Mouse (Mus musculus): ENCODE measurements around the gene Gapdhs. TPM values are rescaled to one million over a fixed set of nuclear protein-coding genes. Genes with fewer than 3 reads are reported as not detected.

Gene Gapdhs
- polyA plus RNA-seq, 1 experiment from 2014 or later, result 1.1 TPM

DNA sequence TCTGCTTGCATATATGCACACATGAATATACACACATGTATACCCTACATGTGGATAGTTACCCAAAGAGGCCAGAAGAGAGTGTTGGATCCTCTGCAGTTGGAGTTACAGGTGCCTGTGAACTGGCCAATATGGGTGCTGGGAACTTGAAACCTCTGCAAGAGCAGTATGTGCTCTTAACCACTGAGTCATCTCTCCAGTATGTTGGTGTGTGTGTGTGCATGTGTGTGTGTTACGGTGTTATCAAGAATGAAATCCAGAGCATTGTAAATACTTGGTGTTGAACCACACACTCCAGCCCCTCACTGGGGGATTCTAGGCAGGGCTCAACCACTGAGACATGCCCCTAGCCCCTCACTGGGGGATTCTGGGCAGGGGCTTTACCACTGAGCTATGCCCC, 36.0 kb downstream of the Gapdhs start:
- Histone ChIP-seq H3K4me3 (ENCODE audit: low read depth, low read length) (no peak overlapping the region), H3K4me2 (ENCODE audit: low read length) (no peak overlapping the region), H3K4me1 (ENCODE audit: control insufficient read depth, insufficient read depth, low read length) (no peaks in the 10 kb centered on the region), H3K9ac (ENCODE audit: low read depth, low read length) (no peak overlapping the region), H3K9me3 (replicated peaks; ENCODE audit: control insufficient read depth, low read length, poor library complexity, severe bottlenecking) (no peaks in the 10 kb centered on the region), H3K27me3 (ENCODE audit: control insufficient read depth, insufficient read depth, low read depth, low read length) (no peaks in the 10 kb centered on the region), H3K27ac (ENCODE audit: low read length) (no peak overlapping the region), H3K36me3 (ENCODE audit: control insufficient read depth, insufficient read depth, low read length) (no peaks in the 10 kb centered on the region)
- whole genome bisulfite sequencing, result 100% methylated on average over 1 of the region's 1 CpGs
- no peak for ATAC-seq

GRCm38 (mm10) chr7:30706214-30706882, 37.1 kb downstream of the Gapdhs start:
- Histone ChIP-seq H3K4me2 (ENCODE audit: low read length) (no peak overlapping the region), H3K4me3 (ENCODE audit: low read depth, low read length) (no peak overlapping the region), H3K27ac (ENCODE audit: low read length) (no peak overlapping the region), H3K27me3 (ENCODE audit: control insufficient read depth, insufficient read depth, low read depth, low read length) (no peaks in the 10 kb centered on the region), H3K36me3 (ENCODE audit: control insufficient read depth, insufficient read depth, low read length) (no peaks in the 10 kb centered on the region), H3K9me3 (replicated peaks; ENCODE audit: control insufficient read depth, low read length, poor library complexity, severe bottlenecking) (no peaks in the 10 kb centered on the region), H3K4me1 (ENCODE audit: control insufficient read depth, insufficient read depth, low read length) (no peaks in the 10 kb centered on the region), H3K9ac (ENCODE audit: low read depth, low read length) (no peak overlapping the region)
- WGBS, result 75% methylated on average over 8 of the region's 8 CpGs
- ATAC-seq, result no peak

DNA sequence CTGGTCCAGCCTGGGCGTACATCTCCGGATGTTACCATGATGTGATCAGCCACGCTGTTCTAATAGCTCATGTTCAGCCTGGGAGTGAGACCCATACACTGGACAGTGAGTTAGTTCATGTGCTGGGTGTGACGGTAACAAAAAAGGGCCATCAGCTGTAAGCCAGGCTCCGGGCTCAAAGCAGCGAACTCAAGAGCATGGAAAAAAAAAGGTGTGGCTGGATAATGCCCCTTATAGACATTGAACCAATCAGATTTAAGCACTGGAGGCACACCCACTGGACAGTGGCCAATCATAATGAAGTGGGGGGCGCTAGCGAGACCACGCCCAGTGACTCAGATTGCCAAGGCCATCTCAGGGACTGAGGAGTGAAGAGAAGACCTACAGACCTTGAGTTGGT, 44.9 kb downstream of the Gapdhs start, which contains the start of gene 2200002J24Rik:
2200002J24Rik (plus strand) TSS at position 338 of the 400 bp plus-strand sequence.
- Histone ChIP-seq H3K27me3 (ENCODE audit: control insufficient read depth, insufficient read depth, low read depth, low read length) (no peaks in the 10 kb centered on the region), H3K27ac (ENCODE audit: low read length) (no peak within 1 kb of the TSS), H3K9ac (ENCODE audit: low read depth, low read length) (no peak within 1 kb of the TSS), H3K4me3 (ENCODE audit: low read depth, low read length) (no peak within 1 kb of the TSS), H3K4me2 (ENCODE audit: low read length) (no peak within 1 kb of the TSS), H3K36me3 (ENCODE audit: control insufficient read depth, insufficient read depth, low read length) (no peaks in the 10 kb centered on the region), H3K4me1 (ENCODE audit: control insufficient read depth, insufficient read depth, low read length) (no peaks in the 10 kb centered on the region), H3K9me3 (replicated peaks; ENCODE audit: control insufficient read depth, low read length, poor library complexity, severe bottlenecking) (no peaks in the 10 kb centered on the region)
- WGBS, result 36% methylated on average over 9 of the region's 9 CpGs
- no peak for ATAC-seq

DNA sequence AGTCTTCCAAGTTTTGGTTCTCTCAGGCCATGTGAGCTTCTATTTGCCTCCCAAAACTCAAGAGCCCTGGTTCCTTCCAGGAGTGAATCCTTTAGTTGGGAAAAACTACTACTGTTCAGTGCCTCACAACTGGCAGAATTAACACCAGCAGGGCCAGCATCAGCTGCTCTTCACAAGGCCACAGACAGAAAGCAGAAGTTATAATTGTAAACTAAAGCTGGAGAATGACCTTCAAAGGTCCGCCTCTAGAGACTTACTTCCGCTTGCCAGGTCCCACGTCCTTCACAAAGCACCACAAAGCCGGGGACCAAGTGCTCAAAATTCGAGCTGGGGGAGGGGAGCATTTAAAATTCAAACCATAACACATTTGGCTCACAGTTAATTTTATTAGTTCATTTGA, 45.4 kb downstream of the Gapdhs start:
- 68% methylated on average over 5 of the region's 5 CpGs for WGBS
- Histone ChIP-seq H3K9ac (ENCODE audit: low read depth, low read length) (no peak overlapping the region), H3K9me3 (replicated peaks; ENCODE audit: control insufficient read depth, low read length, poor library complexity, severe bottlenecking) (no peaks in the 10 kb centered on the region), H3K36me3 (ENCODE audit: control insufficient read depth, insufficient read depth, low read length) (no peaks in the 10 kb centered on the region), H3K4me3 (ENCODE audit: low read depth, low read length) (no peak overlapping the region), H3K4me2 (ENCODE audit: low read length) (no peak overlapping the region), H3K4me1 (ENCODE audit: control insufficient read depth, insufficient read depth, low read length) (no peaks in the 10 kb centered on the region), H3K27ac (ENCODE audit: low read length) (no peak overlapping the region), H3K27me3 (ENCODE audit: control insufficient read depth, insufficient read depth, low read depth, low read length) (no peaks in the 10 kb centered on the region)
- ATAC-seq, result no peak

- no peaks in the 10 kb centered on the region for H3K4me1 ChIP-seq (ENCODE audit: control insufficient read depth, insufficient read depth, low read length)
- peaks cover 22% of the 10 kb centered on the region for H3K27me3 ChIP-seq (ENCODE audit: control insufficient read depth, insufficient read depth, low read depth, low read length)
- no peak overlapping the region for H3K27ac ChIP-seq (ENCODE audit: low read length)
- no peaks in the 10 kb centered on the region for H3K9me3 ChIP-seq (replicated peaks; ENCODE audit: control insufficient read depth, low read length, poor library complexity, severe bottlenecking)
- H3K36me3 ChIP-seq (ENCODE audit: control insufficient read depth, insufficient read depth, low read length), result no peaks in the 10 kb centered on the region
- no peak overlapping the region for H3K4me3 ChIP-seq (ENCODE audit: low read depth, low read length)
- ATAC-seq, result no peak
- H3K4me2 ChIP-seq (ENCODE audit: low read length), result no peak overlapping the region
- WGBS, result 67% methylated on average over 6 of the region's 6 CpGs
- no peak overlapping the region for H3K9ac ChIP-seq (ENCODE audit: low read depth, low read length)
Observed at GRCm38 (mm10) chr7:30688325-30688724, 55.2 kb downstream of the Gapdhs start.

GRCm38 (mm10) chr7:30683425-30683824, 60.1 kb downstream of the Gapdhs start:
- Histone ChIP-seq H3K4me2 (ENCODE audit: low read length) (no peak overlapping the region), H3K27ac (ENCODE audit: low read length) (no peak overlapping the region), H3K9me3 (replicated peaks; ENCODE audit: control insufficient read depth, low read length, poor library complexity, severe bottlenecking) (no peaks in the 10 kb centered on the region), H3K9ac (ENCODE audit: low read depth, low read length) (no peak overlapping the region), H3K4me3 (ENCODE audit: low read depth, low read length) (no peak overlapping the region), H3K36me3 (ENCODE audit: control insufficient read depth, insufficient read depth, low read length) (no peaks in the 10 kb centered on the region), H3K27me3 (ENCODE audit: control insufficient read depth, insufficient read depth, low read depth, low read length) (peaks cover 22% of the 10 kb centered on the region), H3K4me1 (ENCODE audit: control insufficient read depth, insufficient read depth, low read length) (no peaks in the 10 kb centered on the region)
- 84% methylated on average over 2 of the region's 2 CpGs for WGBS
- ATAC-seq, result no peak

GRCm38 (mm10) chr7:30681897-30682296, 61.6 kb downstream of the Gapdhs start:
- 67% methylated on average over 5 of the region's 5 CpGs for WGBS
- H3K4me2 ChIP-seq (ENCODE audit: low read length), result no peak overlapping the region
- ATAC-seq, result no peak

More at GRCm38 (mm10) chr7:30681897-30682296, 61.6 kb downstream of the Gapdhs start:
- no peaks in the 10 kb centered on the region for H3K36me3 ChIP-seq (ENCODE audit: control insufficient read depth, insufficient read depth, low read length)
- 0 out of 2 replicates have a peak, but pooled peaks cover 8% of the 10 kb centered on the region for H3K27me3 ChIP-seq (ENCODE audit: control insufficient read depth, insufficient read depth, low read depth, low read length)
- H3K9me3 ChIP-seq (replicated peaks; ENCODE audit: control insufficient read depth, low read length, poor library complexity, severe bottlenecking), result no peaks in the 10 kb centered on the region
- H3K9ac ChIP-seq (ENCODE audit: low read depth, low read length), result no peak overlapping the region
- H3K4me1 ChIP-seq (ENCODE audit: control insufficient read depth, insufficient read depth, low read length), result no peaks in the 10 kb centered on the region
- no peak overlapping the region for H3K4me3 ChIP-seq (ENCODE audit: low read depth, low read length)
- H3K27ac ChIP-seq (ENCODE audit: low read length), result no peak overlapping the region

Other genes with a start within 250 kb of the Gapdhs start
- 140 and 149 TPM in 2 replicates for gene Arhgap33, start 208.6 kb downstream of the Gapdhs start, polyA plus RNA-seq (2015; fragmentation: Nextera tagmentation; extraction: Ambion mirVana)
- 7.5 and 11.2 TPM in 2 replicates for gene Hspb6, start 191.5 kb downstream of the Gapdhs start, polyA plus RNA-seq (2015; fragmentation: Nextera tagmentation; extraction: Ambion mirVana)
- gene Proser3, start 191.4 kb downstream of the Gapdhs start, polyA plus RNA-seq (2015; fragmentation: Nextera tagmentation; extraction: Ambion mirVana), result 8.2 and 8.5 TPM in 2 replicates
- gene Lin37, start 183.8 kb downstream of the Gapdhs start, polyA plus RNA-seq (2015; fragmentation: Nextera tagmentation; extraction: Ambion mirVana), result 52.1 and 63.8 TPM in 2 replicates
- gene U2af1l4, start 180.4 kb downstream of the Gapdhs start, polyA plus RNA-seq (2015; fragmentation: Nextera tagmentation; extraction: Ambion mirVana), result 82.0 and 88.4 TPM in 2 replicates
- 18.6 and 19.2 TPM in 2 replicates for gene Gm49396, start 180.3 kb downstream of the Gapdhs start, polyA plus RNA-seq (2015; fragmentation: Nextera tagmentation; extraction: Ambion mirVana)
- 116 and 124 TPM in 2 replicates for gene Psenen, start 180.1 kb downstream of the Gapdhs start, polyA plus RNA-seq (2015; fragmentation: Nextera tagmentation; extraction: Ambion mirVana)
- 4.5 and 4.8 TPM in 2 replicates for gene Igflr1, start 178.3 kb downstream of the Gapdhs start, polyA plus RNA-seq (2015; fragmentation: Nextera tagmentation; extraction: Ambion mirVana)
- 9.1 and 11.0 TPM in 2 replicates for gene Kmt2b, start 155.0 kb downstream of the Gapdhs start, polyA plus RNA-seq (2015; fragmentation: Nextera tagmentation; extraction: Ambion mirVana)
- 0.20 and 0.22 TPM in 2 replicates for gene Zbtb32, start 144.8 kb downstream of the Gapdhs start, polyA plus RNA-seq (2015; fragmentation: Nextera tagmentation; extraction: Ambion mirVana)
- gene Upk1a, start 130.8 kb downstream of the Gapdhs start, polyA plus RNA-seq (2015; fragmentation: Nextera tagmentation; extraction: Ambion mirVana), result 0.29 and 0.46 TPM in 2 replicates
- gene Cox6b1, start 117.5 kb downstream of the Gapdhs start, polyA plus RNA-seq (2015; fragmentation: Nextera tagmentation; extraction: Ambion mirVana), result 1,035 and 1,037 TPM in 2 replicates
- gene Etv2, start 107.8 kb downstream of the Gapdhs start, polyA plus RNA-seq (2015; fragmentation: Nextera tagmentation; extraction: Ambion mirVana), result not detected in 2 replicates
- gene Rbm42, start 93.4 kb downstream of the Gapdhs start, polyA plus RNA-seq (2015; fragmentation: Nextera tagmentation; extraction: Ambion mirVana), result 127 and 132 TPM in 2 replicates
- gene Haus5, start 78.7 kb downstream of the Gapdhs start, polyA plus RNA-seq (2015; fragmentation: Nextera tagmentation; extraction: Ambion mirVana), result 24.4 and 26.9 TPM in 2 replicates
- gene Pmis2, start 72.1 kb downstream of the Gapdhs start, polyA plus RNA-seq (2015; fragmentation: Nextera tagmentation; extraction: Ambion mirVana), result not detected in 2 replicates
- gene 2200002J24Rik, start 44.8 kb downstream of the Gapdhs start, polyA plus RNA-seq (2015; fragmentation: Nextera tagmentation; extraction: Ambion mirVana), result not detected in 2 replicates
- gene Atp4a, start 31.5 kb downstream of the Gapdhs start, polyA plus RNA-seq (2015; fragmentation: Nextera tagmentation; extraction: Ambion mirVana), result 1.2 and 2.2 TPM in 2 replicates
- gene Tmem147, start 14.1 kb downstream of the Gapdhs start, polyA plus RNA-seq (2015; fragmentation: Nextera tagmentation; extraction: Ambion mirVana), result 233 and 254 TPM in 2 replicates
- gene Sbsn, start 7.8 kb upstream of the Gapdhs start, polyA plus RNA-seq (2015; fragmentation: Nextera tagmentation; extraction: Ambion mirVana), result 1.6 and 2.0 TPM in 2 replicates
- gene Dmkn, start 20.1 kb upstream of the Gapdhs start, polyA plus RNA-seq (2015; fragmentation: Nextera tagmentation; extraction: Ambion mirVana), result 2.8 and 3.6 TPM in 2 replicates
- gene Krtdap, start 44.2 kb upstream of the Gapdhs start, polyA plus RNA-seq (2015; fragmentation: Nextera tagmentation; extraction: Ambion mirVana), result not detected in 2 replicates
- gene Ffar2, start 80.1 kb upstream of the Gapdhs start, polyA plus RNA-seq (2015; fragmentation: Nextera tagmentation; extraction: Ambion mirVana), result 0.13 TPM in 1 of 2 replicates, not detected in the other
- gene Ffar3, start 112.5 kb upstream of the Gapdhs start, polyA plus RNA-seq (2015; fragmentation: Nextera tagmentation; extraction: Ambion mirVana), result not detected in 2 replicates
- gene Ffar1, start 117.9 kb upstream of the Gapdhs start, polyA plus RNA-seq (2015; fragmentation: Nextera tagmentation; extraction: Ambion mirVana), result not detected in 2 replicates
- 0.06 TPM in 1 of 2 replicates, not detected in the other for gene Cd22, start 136.7 kb upstream of the Gapdhs start, polyA plus RNA-seq (2015; fragmentation: Nextera tagmentation; extraction: Ambion mirVana)
- 4.5 and 4.7 TPM in 2 replicates for gene Mag, start 171.2 kb upstream of the Gapdhs start, polyA plus RNA-seq (2015; fragmentation: Nextera tagmentation; extraction: Ambion mirVana)
- not detected in 2 replicates for gene Hamp2, start 181.0 kb upstream of the Gapdhs start, polyA plus RNA-seq (2015; fragmentation: Nextera tagmentation; extraction: Ambion mirVana)
- gene Hamp, start 200.4 kb upstream of the Gapdhs start, polyA plus RNA-seq (2015; fragmentation: Nextera tagmentation; extraction: Ambion mirVana), result not detected in 2 replicates
- 28.6 and 29.6 TPM in 2 replicates for gene Usf2, start 213.1 kb upstream of the Gapdhs start, polyA plus RNA-seq (2015; fragmentation: Nextera tagmentation; extraction: Ambion mirVana)
- 16.7 and 19.0 TPM in 2 replicates for gene Lsr, start 229.8 kb upstream of the Gapdhs start, polyA plus RNA-seq (2015; fragmentation: Nextera tagmentation; extraction: Ambion mirVana)
- 0.60 and 0.84 TPM in 2 replicates for gene Fam187b, start 230.1 kb upstream of the Gapdhs start, polyA plus RNA-seq (2015; fragmentation: Nextera tagmentation; extraction: Ambion mirVana)

All from midbrain, embryonic 16.5 days (tissue).